Mouse (Mus musculus) liver, embryonic 16.5 days (tissue): ENCODE data around the gene Acadsb. TPM values are rescaled to one million over a fixed set of nuclear protein-coding genes. Genes with fewer than 3 reads are reported as not detected.

ENCODE experiments used
- ATAC-seq: fragments of 200-750 bp; cut with Nextera tagmentation; 2 replicates; pipeline ENCODE4 v1.8.0; 2017; ENCODE audit warnings: low read depth, mild to moderate bottlenecking, moderate number of reproducible peaks, moderate library complexity
- H3K27ac ChIP-seq: fragments of 300-500 bp; sonication (generic); 2 replicates; pipeline ENCODE4 v1.5.1; 2014; ENCODE audit warnings: mild to moderate bottlenecking, low read length
- H3K27me3 ChIP-seq: fragments of 300-500 bp; sonication (generic); 2 replicates; pipeline ENCODE4 v1.6.1; 2014; ENCODE audit warnings: low read depth, low read length, mixed read lengths; ENCODE audit not compliant: control insufficient read depth, insufficient read depth
- H3K36me3 ChIP-seq: fragments of 300-500 bp; sonication (generic); 2 replicates; pipeline ENCODE4 v1.6.1; 2014; ENCODE audit warnings: mild to moderate bottlenecking; ENCODE audit not compliant: control insufficient read depth, insufficient read depth
- H3K4me1 ChIP-seq: fragments of 300-500 bp; sonication (generic); 2 replicates; pipeline ENCODE4 v1.6.1; 2014; ENCODE audit warnings: low read depth, low read length, mixed read lengths; ENCODE audit not compliant: control insufficient read depth
- H3K4me2 ChIP-seq: fragments of 300-500 bp; sonication (generic); 2 replicates; pipeline ENCODE4 v1.6.1; 2014; ENCODE audit warnings: low read depth, low read length, mixed read lengths
- H3K4me3 ChIP-seq: fragments of 300-500 bp; sonication (generic); 2 replicates; pipeline ENCODE4 v1.5.1; 2014; ENCODE audit warnings: low read depth, mild to moderate bottlenecking, low read length
- H3K9ac ChIP-seq: fragments of 300-500 bp; sonication (generic); 2 replicates; pipeline ENCODE4 v1.6.1; 2014; ENCODE audit warnings: low read depth, low read length
- H3K9me3 ChIP-seq: fragments of 300-500 bp; sonication (generic); replicated peaks from 2 replicates; pipeline ENCODE4 v1.6.1; 2016; ENCODE audit warnings: low read length; ENCODE audit not compliant: control insufficient read depth
- WGBS: fragments of 180-500 bp; shearing (Covaris S2); extraction: QIAGEN DNeasy Blood & Tissue Kit; methylation state at CpG from one replicate; pipeline ENCODE4 v1.1.7; 2014; ENCODE audit not compliant: insufficient replicate concordance; 5-methylcytosine and 5-hydroxymethylcytosine counted together
- polyA plus RNA-seq: library from polyadenylated mRNA; unstranded; fragments of >200 nt; fragmentation: Nextera tagmentation; extraction: Ambion mirVana; gene quantifications from 2 replicates; pipeline ENCODE4 v1.2.1, GENCODE M21; 2015

The Acadsb gene
- polyA plus RNA-seq, 1 experiment from 2014 or later = 43.2 TPM

GRCm38 (mm10) chr7:131478403-131478802, 68.0 kb downstream of the Acadsb start:
- Histone ChIP-seq H3K9ac (no peak overlapping the region), H3K9me3 (no peaks in the 10 kb centered on the region), H3K27me3 (no peaks in the 10 kb centered on the region), H3K4me1 (no peaks in the 10 kb centered on the region), H3K27ac (no peak overlapping the region), H3K4me2 (no peak overlapping the region), H3K4me3 (no peak overlapping the region), H3K36me3 (no peaks in the 10 kb centered on the region)
- no peak for ATAC-seq
- 81% methylated on average over 5 of the region's 5 CpGs for WGBS

Other genes with a start within 250 kb of the Acadsb start
- not detected in 2 replicates for gene 5430419D17Rik, start 236.2 kb upstream of the Acadsb start, polyA plus RNA-seq
- gene Cuzd1, start 88.3 kb upstream of the Acadsb start, polyA plus RNA-seq = not detected in 2 replicates
- not detected in 2 replicates for gene Fam24b, start 81.1 kb upstream of the Acadsb start, polyA plus RNA-seq
- gene Fam24a, start 76.7 kb upstream of the Acadsb start, polyA plus RNA-seq = not detected in 2 replicates
- 8.3 and 8.5 TPM in 2 replicates for gene 2310057M21Rik, start 47.8 kb upstream of the Acadsb start, polyA plus RNA-seq
- 19.5 and 20.5 TPM in 2 replicates for gene Pstk, start 39.5 kb upstream of the Acadsb start, polyA plus RNA-seq
- 10.2 and 10.7 TPM in 2 replicates for gene Ikzf5, start 80 bp upstream of the Acadsb start, polyA plus RNA-seq
- not detected in 2 replicates for gene Hmx3, start 132.3 kb downstream of the Acadsb start, polyA plus RNA-seq
- gene Hmx2, start 138.2 kb downstream of the Acadsb start, polyA plus RNA-seq = not detected in 2 replicates
- 92.4 and 100 TPM in 2 replicates for gene Bub3, start 149.6 kb downstream of the Acadsb start, polyA plus RNA-seq